Mouse (Mus musculus): ENCODE results near the gene Gm17542. TPM values are rescaled to one million over a fixed set of nuclear protein-coding genes. Genes with fewer than 3 reads are reported as not detected.

The Gm17542 gene
- total and polyA plus RNA-seq, 2 experiments from 2014 or later = not detected

GRCm38 (mm10) chr10:58700578-58700977 is 17.4 kb downstream of the Gm17542 start:
- H3K4me3 ChIP-seq (ENCODE audit: low read length) = no peak overlapping the region
- no peak for ATAC-seq

DNA sequence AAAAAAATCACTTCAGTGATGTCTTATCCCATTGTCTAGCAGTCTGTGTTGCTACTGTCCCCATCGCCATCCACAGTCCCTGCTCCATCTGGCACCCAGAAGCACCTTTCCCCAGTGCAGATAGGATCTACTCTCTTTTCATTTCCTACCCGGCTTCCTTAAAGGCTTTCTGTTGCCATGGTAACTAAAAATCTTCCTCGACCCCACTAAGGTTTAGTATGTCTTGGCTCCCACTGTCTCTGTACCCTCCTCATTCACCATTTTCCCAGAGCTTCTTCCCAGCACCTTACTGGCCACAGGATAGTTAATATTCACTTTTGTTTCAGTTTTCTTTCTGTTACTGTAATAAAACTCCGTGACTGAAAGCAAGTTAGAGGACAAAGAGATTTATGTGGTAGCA is 17.9 kb downstream of the Gm17542 start:
- Histone ChIP-seq H3K4me2 (ENCODE audit: low read depth, low read length) (no peak overlapping the region), H3K9ac (replicated peaks; ENCODE audit: low read length) (no peak overlapping the region), H3K27me3 (ENCODE audit: insufficient read depth, low read length) (no peaks in the 10 kb centered on the region; the same call in 1 of the 2 replicates), H3K36me3 (ENCODE audit: insufficient read depth, low read length) (no peaks in the 10 kb centered on the region), H3K27ac (no peak overlapping the region), H3K4me3 (ENCODE audit: low read length) (no peak overlapping the region), H3K9me3 (ENCODE audit: low read length) (no peaks in the 10 kb centered on the region), H3K4me1 (ENCODE audit: insufficient read depth, low read length) (no peaks in the 10 kb centered on the region; the same call in 1 of the 2 replicates)
- ATAC-seq (peak; percentile 43; the same call in 1 of the 2 replicates), DNase-seq (ENCODE audit: low spot score) (peak; percentile 49)
- 24% methylated on average over 4 of the region's 4 CpGs for WGBS
- no peak for TF ChIP-seq CTCF (IDR thresholded peaks at IDR 0.05; ENCODE audit: low read depth)

More at GRCm38 (mm10) chr10:58700578-58700977, 17.4 kb downstream of the Gm17542 start:
- 42% methylated on average over 6 of the region's 6 CpGs for WGBS
- DNase-seq (ENCODE audit: low spot score) = no peak
- H3K4me2 ChIP-seq (ENCODE audit: low read depth, low read length) = no peak overlapping the region
- no peaks in the 10 kb centered on the region; the same call in 1 of the 2 replicates for H3K4me1 ChIP-seq (ENCODE audit: insufficient read depth, low read length)
- no peaks in the 10 kb centered on the region for H3K9me3 ChIP-seq (ENCODE audit: low read length)
- H3K36me3 ChIP-seq (ENCODE audit: insufficient read depth, low read length) = no peaks in the 10 kb centered on the region
- no peak for TF ChIP-seq CTCF (IDR thresholded peaks at IDR 0.05; ENCODE audit: low read depth)
- no peaks in the 10 kb centered on the region; the same call in 1 of the 2 replicates for H3K27me3 ChIP-seq (ENCODE audit: insufficient read depth, low read length)
- no peak overlapping the region for H3K27ac ChIP-seq
- no peak overlapping the region for H3K9ac ChIP-seq (replicated peaks; ENCODE audit: low read length)

DNA sequence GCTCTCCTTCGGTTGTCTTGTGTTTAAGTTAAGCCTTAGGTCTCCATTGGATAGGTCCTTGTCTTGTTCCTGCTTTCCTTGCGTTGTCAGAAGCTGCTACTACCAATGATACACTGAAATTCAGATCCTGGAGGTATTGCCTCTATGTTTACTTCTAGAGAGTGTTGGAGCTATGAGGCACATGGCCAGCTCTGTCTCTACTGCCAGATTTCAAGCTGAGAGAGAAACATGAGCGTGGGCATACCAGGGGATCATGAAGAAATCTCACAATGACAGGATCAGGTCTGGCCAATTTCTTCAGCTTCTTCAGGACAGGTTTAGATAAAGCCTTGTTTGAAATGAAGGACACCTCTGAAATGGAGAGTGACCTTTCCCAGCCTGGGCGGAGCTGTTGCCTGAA is 19.1 kb downstream of the Gm17542 start:
- no peaks in the 10 kb centered on the region; the same call in 1 of the 2 replicates for H3K27me3 ChIP-seq (ENCODE audit: insufficient read depth, low read length)
- no peak for TF ChIP-seq CTCF (IDR thresholded peaks at IDR 0.05; ENCODE audit: low read depth)
- ATAC-seq (no peak), DNase-seq (ENCODE audit: low spot score) (no peak)
- no peaks in the 10 kb centered on the region for H3K36me3 ChIP-seq (ENCODE audit: insufficient read depth, low read length)
- H3K4me1 ChIP-seq (ENCODE audit: insufficient read depth, low read length) = no peaks in the 10 kb centered on the region; the same call in 1 of the 2 replicates
- H3K27ac ChIP-seq = no peak overlapping the region
- no peak overlapping the region for H3K9ac ChIP-seq (replicated peaks; ENCODE audit: low read length)
- 85% methylated on average over 4 of the region's 4 CpGs for WGBS
- no peak overlapping the region for H3K4me2 ChIP-seq (ENCODE audit: low read depth, low read length)
- H3K9me3 ChIP-seq (ENCODE audit: low read length) = no peaks in the 10 kb centered on the region
- H3K4me3 ChIP-seq (ENCODE audit: low read length) = no peak overlapping the region

DNA sequence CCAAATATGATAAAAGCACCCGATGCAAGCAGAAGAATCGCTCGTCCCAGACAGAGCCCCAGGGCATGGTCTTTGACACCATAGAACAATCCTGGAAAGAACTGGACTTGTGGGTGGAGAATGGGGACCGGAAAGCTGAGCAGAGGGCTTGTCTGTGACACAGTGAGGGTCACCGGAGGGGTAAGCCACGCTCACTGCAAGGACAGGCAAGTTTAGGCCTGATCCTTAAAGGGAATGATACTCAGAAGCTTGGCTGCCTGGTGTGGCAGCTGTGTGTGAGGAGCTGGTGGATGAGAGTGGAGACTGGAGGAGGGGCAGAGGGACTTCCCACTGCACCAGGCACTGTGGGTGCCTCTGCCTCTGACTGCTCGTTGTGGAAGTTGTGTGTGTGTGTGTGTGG is 27.0 kb downstream of the Gm17542 start:
- 83% methylated on average over 6 of the region's 7 CpGs for WGBS
- no peak for ATAC-seq
- no peaks in the 10 kb centered on the region for H3K36me3 ChIP-seq (ENCODE audit: insufficient read depth, low read length)

GRCm38 (mm10) chr10:58679298-58679697 is 38.7 kb downstream of the Gm17542 start:
- Histone ChIP-seq H3K4me2 (ENCODE audit: low read depth, low read length) (no peak overlapping the region), H3K4me1 (ENCODE audit: insufficient read depth, low read length) (no peaks in the 10 kb centered on the region; the same call in 1 of the 2 replicates), H3K4me3 (ENCODE audit: low read length) (no peak overlapping the region), H3K36me3 (ENCODE audit: insufficient read depth, low read length) (no peaks in the 10 kb centered on the region), H3K27ac (no peak overlapping the region), H3K9me3 (ENCODE audit: low read length) (no peaks in the 10 kb centered on the region), H3K9ac (replicated peaks; ENCODE audit: low read length) (no peak overlapping the region), H3K27me3 (ENCODE audit: insufficient read depth, low read length) (no peaks in the 10 kb centered on the region)
- ATAC-seq (no peak), DNase-seq (ENCODE audit: low spot score) (no peak)
- no peak for TF ChIP-seq CTCF (IDR thresholded peaks at IDR 0.05; ENCODE audit: low read depth)
- WGBS = 87% methylated on average over 6 of the region's 6 CpGs

More for the DNA sequence above, 27.0 kb downstream of the Gm17542 start:
- no peak overlapping the region for H3K9ac ChIP-seq (replicated peaks; ENCODE audit: low read length)
- no peaks in the 10 kb centered on the region for H3K4me1 ChIP-seq (ENCODE audit: insufficient read depth, low read length)
- DNase-seq (ENCODE audit: low spot score) = no peak
- H3K4me3 ChIP-seq (ENCODE audit: low read length) = no peak overlapping the region
- H3K27me3 ChIP-seq (ENCODE audit: insufficient read depth, low read length) = no peaks in the 10 kb centered on the region
- no peak overlapping the region for H3K4me2 ChIP-seq (ENCODE audit: low read depth, low read length)
- no peaks in the 10 kb centered on the region for H3K9me3 ChIP-seq (ENCODE audit: low read length)
- H3K27ac ChIP-seq = no peak overlapping the region
- no peak for TF ChIP-seq CTCF (IDR thresholded peaks at IDR 0.05; ENCODE audit: low read depth)

- Histone ChIP-seq H3K27ac (no peak within 1 kb of the TSS), H3K36me3 (ENCODE audit: insufficient read depth, low read length) (no peaks in the 10 kb centered on the region), H3K27me3 (ENCODE audit: insufficient read depth, low read length) (no peaks in the 10 kb centered on the region), H3K9me3 (ENCODE audit: low read length) (no peaks in the 10 kb centered on the region), H3K4me3 (ENCODE audit: low read length) (peak within 1 kb of the TSS; percentile 24), H3K9ac (replicated peaks; ENCODE audit: low read length) (no peak within 1 kb of the TSS), H3K4me1 (ENCODE audit: insufficient read depth, low read length) (no peaks in the 10 kb centered on the region; the same call in 1 of the 2 replicates), H3K4me2 (ENCODE audit: low read depth, low read length) (peak within 1 kb of the TSS; percentile 52)
- peak; percentile 80 for ATAC-seq
- WGBS = 3% methylated on average over 20 of the region's 20 CpGs
- peak; percentile 97 for TF ChIP-seq CTCF (IDR thresholded peaks at IDR 0.05; ENCODE audit: low read depth)
- DNase-seq (ENCODE audit: low spot score) = peak; percentile 85
Measured at GRCm38 (mm10) chr10:58675533-58675932, 42.5 kb downstream of the Gm17542 start, which contains the start of gene Edar. Gene Edar, minus strand, starts transcription at chr10:58675654.

GRCm38 (mm10) chr10:58673278-58674061 is 44.5 kb downstream of the Gm17542 start:
- no peaks in the 10 kb centered on the region for H3K27me3 ChIP-seq (ENCODE audit: insufficient read depth, low read length)
- no peaks in the 10 kb centered on the region for H3K9me3 ChIP-seq (ENCODE audit: low read length)
- no peak overlapping the region for H3K4me3 ChIP-seq (ENCODE audit: low read length)
- WGBS = 20% methylated on average over 15 of the region's 15 CpGs
- peak; percentile 82 for TF ChIP-seq CTCF (IDR thresholded peaks at IDR 0.05; ENCODE audit: low read depth)
- peak; percentile 75 for ATAC-seq
- H3K4me1 ChIP-seq (ENCODE audit: insufficient read depth, low read length) = no peaks in the 10 kb centered on the region; the same call in 1 of the 2 replicates
- peak; percentile 86 for DNase-seq (ENCODE audit: low spot score)
- H3K9ac ChIP-seq (replicated peaks; ENCODE audit: low read length) = no peak overlapping the region
- H3K27ac ChIP-seq = no peak overlapping the region
- peak overlapping the region; percentile 33 for H3K4me2 ChIP-seq (ENCODE audit: low read depth, low read length)
- no peaks in the 10 kb centered on the region for H3K36me3 ChIP-seq (ENCODE audit: insufficient read depth, low read length)

All from hindbrain, postnatal 0 days (tissue).